Mouse (Mus musculus) embryonic facial prominence, embryonic 11.5 days (tissue): Measurements from ENCODE around the gene Bcr. TPM values are rescaled to one million over a fixed set of nuclear protein-coding genes. Genes with fewer than 3 reads are reported as not detected.

Experiments
- ATAC-seq: fragments of 200-750 bp; cut with Nextera tagmentation; replicated peaks from 2 replicates; pipeline ENCODE4 v1.8.0; 2017; ENCODE audit warnings: low read depth; ENCODE audit not compliant: insufficient number of reproducible peaks, low FRiP score, low TSS enrichment
- DNase-seq: peaks from one replicate; pipeline ENCODE4 v3.0.0-alpha.2; 2015; ENCODE audit warnings: low spot score
- H3K27ac ChIP-seq: fragments of 300-500 bp; sonication (generic); replicated peaks from 2 replicates; pipeline ENCODE4 v1.5.1; 2014; ENCODE audit warnings: mild to moderate bottlenecking, low read depth, low read length, control low read depth
- H3K27me3 ChIP-seq: fragments of 300-500 bp; sonication (generic); 2 replicates; pipeline ENCODE4 v1.6.1; 2014; ENCODE audit warnings: mild to moderate bottlenecking, low read length, moderate library complexity, mixed read lengths; ENCODE audit not compliant: control insufficient read depth, insufficient read depth
- H3K36me3 ChIP-seq: fragments of 300-500 bp; sonication (generic); replicated peaks from 2 replicates; pipeline ENCODE4 v1.6.1; 2014; ENCODE audit warnings: low read depth, mild to moderate bottlenecking, low read length, moderate library complexity, mixed read lengths; ENCODE audit not compliant: control insufficient read depth, insufficient read depth
- H3K4me1 ChIP-seq: fragments of 300-500 bp; sonication (generic); 2 replicates; pipeline ENCODE4 v1.6.1; 2014; ENCODE audit warnings: low read length, mixed read lengths; ENCODE audit not compliant: control insufficient read depth, insufficient read depth
- H3K4me2 ChIP-seq: fragments of 300-500 bp; sonication (generic); 2 replicates; pipeline ENCODE4 v1.6.1; 2014; ENCODE audit warnings: low read depth, mild to moderate bottlenecking, control low read depth, low read length, moderate library complexity
- H3K4me3 ChIP-seq: fragments of 300-500 bp; sonication (generic); 2 replicates; pipeline ENCODE4 v1.5.1; 2014; ENCODE audit warnings: low read depth, low read length, control low read depth
- H3K9ac ChIP-seq: fragments of 300-500 bp; sonication (generic); replicated peaks from 2 replicates; pipeline ENCODE4 v1.6.1; 2014; ENCODE audit warnings: mild to moderate bottlenecking, control low read depth, low read length
- H3K9me3 ChIP-seq: fragments of 300-500 bp; sonication (generic); replicated peaks from 2 replicates; pipeline ENCODE4 v1.6.1; 2016; ENCODE audit warnings: mild to moderate bottlenecking, low read length, inconsistent platforms, mixed read lengths; ENCODE audit not compliant: control insufficient read depth
- WGBS: fragments of 180-500 bp; shearing (Covaris S2); extraction: QIAGEN DNeasy Blood & Tissue Kit; methylation state at CpG from one replicate; pipeline ENCODE4 v1.1.7; 2014; 5-methylcytosine and 5-hydroxymethylcytosine counted together
- polyA plus RNA-seq: library from polyadenylated mRNA; unstranded; fragments of >200 nt; fragmentation: Nextera tagmentation; extraction: Ambion mirVana; gene quantifications from 2 replicates; pipeline ENCODE4 v1.2.1, GENCODE M21; 2014

Gene Bcr
- polyA plus RNA-seq, 1 experiment from 2014 or later: 10.3 TPM

DNA sequence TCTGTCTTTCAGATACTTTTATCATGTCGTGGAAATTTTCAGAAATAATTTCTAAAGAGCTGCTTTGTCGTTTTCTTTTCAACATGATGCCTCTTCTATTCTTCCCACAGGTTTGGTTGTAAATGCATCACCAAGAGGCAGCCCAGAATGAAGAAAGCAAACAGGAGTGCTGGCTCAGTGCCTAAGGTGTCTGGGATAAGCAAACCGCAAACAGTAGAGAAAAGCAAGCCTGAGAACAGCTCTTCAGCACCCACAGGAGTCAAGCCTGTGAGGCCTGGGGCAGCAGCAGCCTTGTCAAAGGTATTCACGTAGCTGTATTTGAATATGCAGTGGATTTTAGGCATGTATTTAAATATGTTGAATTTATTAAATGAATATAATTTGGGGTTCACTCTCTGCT, 170.2 kb downstream of the Bcr start:
- WGBS: 92% methylated on average over 4 of the region's 4 CpGs
- no peak for ATAC-seq

DNA sequence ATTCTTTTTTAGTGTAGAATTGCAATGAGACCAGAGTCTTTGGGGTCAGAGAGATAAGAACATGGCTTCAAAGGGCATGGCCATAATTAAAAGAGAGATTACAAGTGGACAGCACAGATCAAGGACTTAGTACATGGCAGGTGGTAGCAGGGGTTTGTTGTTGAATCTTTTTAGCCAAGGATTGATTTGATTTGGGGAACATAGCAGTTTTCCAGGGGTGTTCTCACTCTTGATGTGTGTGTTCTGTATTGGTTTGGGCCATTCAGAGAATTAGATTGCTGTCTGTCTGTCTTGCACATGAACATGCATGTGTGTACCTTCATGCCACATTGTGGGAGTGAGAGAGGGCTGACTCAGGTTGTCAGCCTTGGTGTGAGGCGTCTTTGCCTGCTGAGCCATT, 171.5 kb downstream of the Bcr start:
- Histone ChIP-seq H3K36me3 (no peaks in the 10 kb centered on the region; the same call in 1 of the 2 replicates), H3K27ac (no peak overlapping the region), H3K9ac (no peak overlapping the region), H3K27me3 (no peaks in the 10 kb centered on the region), H3K4me1 (no peaks in the 10 kb centered on the region), H3K4me2 (no peak overlapping the region), H3K9me3 (no peaks in the 10 kb centered on the region), H3K4me3 (no peak overlapping the region)
- 80% methylated on average over 1 of the region's 1 CpGs for WGBS
- DNase-seq: no peak
- ATAC-seq: no peak

More for the DNA sequence above, 170.2 kb downstream of the Bcr start:
- Histone ChIP-seq H3K4me1 (no peaks in the 10 kb centered on the region), H3K27me3 (no peaks in the 10 kb centered on the region), H3K4me2 (no peak overlapping the region), H3K36me3 (no peaks in the 10 kb centered on the region; the same call in 1 of the 2 replicates), H3K9me3 (no peaks in the 10 kb centered on the region), H3K4me3 (no peak overlapping the region), H3K9ac (no peak overlapping the region), H3K27ac (no peak overlapping the region)
- DNase-seq: no peak

DNA sequence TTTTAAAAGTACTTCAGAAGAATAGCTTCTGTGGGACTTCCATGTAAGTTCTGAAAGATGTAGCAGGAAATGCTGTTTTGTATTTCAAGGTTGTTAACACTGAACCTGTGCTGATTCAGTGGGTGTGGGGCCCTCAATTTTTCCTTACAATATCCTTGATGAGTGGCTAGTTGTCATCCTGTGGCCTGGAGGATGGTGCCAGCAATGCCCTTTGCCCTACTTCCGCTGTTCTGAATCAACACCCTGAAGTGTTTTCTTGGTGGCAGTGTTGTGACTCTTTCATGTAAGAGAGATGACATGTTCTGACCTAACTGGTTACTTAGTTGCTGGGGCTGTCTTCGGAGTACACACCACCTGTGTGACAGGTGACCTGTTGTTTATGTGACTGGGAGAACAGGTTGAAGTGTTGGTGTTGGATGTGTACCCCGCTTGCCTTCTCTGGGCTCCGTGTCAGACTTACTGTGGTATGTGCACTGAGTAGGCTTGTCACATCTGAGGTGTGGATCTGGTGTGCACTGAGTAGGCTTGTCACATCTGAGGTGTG, 172.3 kb downstream of the Bcr start:
- H3K9ac ChIP-seq: no peak overlapping the region
- no peaks in the 10 kb centered on the region; the same call in 1 of the 2 replicates for H3K36me3 ChIP-seq
- no peak overlapping the region for H3K4me2 ChIP-seq
- H3K27ac ChIP-seq: no peak overlapping the region
- DNase-seq (no peak), ATAC-seq (no peak)
- H3K9me3 ChIP-seq: no peaks in the 10 kb centered on the region
- no peaks in the 10 kb centered on the region for H3K4me1 ChIP-seq
- 93% methylated on average over 4 of the region's 4 CpGs for WGBS
- no peak overlapping the region for H3K4me3 ChIP-seq
- H3K27me3 ChIP-seq: no peaks in the 10 kb centered on the region

DNA sequence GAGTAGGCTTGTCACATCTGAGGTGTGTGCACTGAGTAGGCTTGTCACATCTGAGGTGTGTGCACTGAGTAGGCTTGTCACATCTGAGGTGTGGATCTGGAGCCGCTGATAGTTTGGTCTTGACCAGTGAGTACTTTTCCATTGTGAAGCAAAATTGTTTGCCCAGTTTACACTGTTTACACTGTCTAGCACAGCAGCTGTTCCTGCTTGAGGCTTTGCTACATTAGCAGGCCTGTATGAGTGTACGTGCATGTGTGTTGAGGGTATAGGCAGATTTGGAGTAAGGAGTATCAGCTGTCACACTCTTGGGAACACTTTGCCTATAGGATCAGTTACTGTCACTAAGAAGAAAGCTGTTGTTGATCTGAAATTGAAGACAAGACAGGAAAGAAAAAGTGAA, 173.1 kb downstream of the Bcr start:
- Histone ChIP-seq H3K4me2 (no peak overlapping the region), H3K27ac (no peak overlapping the region), H3K27me3 (no peaks in the 10 kb centered on the region), H3K9ac (no peak overlapping the region), H3K4me3 (no peak overlapping the region), H3K36me3 (no peaks in the 10 kb centered on the region; the same call in 1 of the 2 replicates), H3K4me1 (no peaks in the 10 kb centered on the region), H3K9me3 (no peaks in the 10 kb centered on the region)
- DNase-seq (peak; percentile 33), ATAC-seq (0 out of 2 replicates have a peak, but pooled peaks have one; percentile 62)
- 75% methylated on average over 2 of the region's 2 CpGs for WGBS

Other genes starting within 250 kb of the Bcr start
- 4.7 and 5.6 TPM in 2 replicates for gene Gnaz, start 93.4 kb upstream of the Bcr start, polyA plus RNA-seq
- not detected in 2 replicates for gene Rsph14, start 28.0 kb upstream of the Bcr start, polyA plus RNA-seq
- gene Rab36, start 23.5 kb upstream of the Bcr start, polyA plus RNA-seq: 7.6 and 8.5 TPM in 2 replicates
- gene Specc1l, start 151.5 kb downstream of the Bcr start, polyA plus RNA-seq: 23.3 and 24.1 TPM in 2 replicates